Mouse (Mus musculus) adrenal gland, postnatal 4 days (tissue): Measurements from ENCODE around the gene Rps15. TPM values are rescaled to one million over a fixed set of nuclear protein-coding genes. Genes with fewer than 3 reads are reported as not detected.
A peak's percentile ranks its signal among the peaks of the same experiment; 100 is the strongest.

Experiments
- DNase-seq, 2 experiments: peaks; one replicate each; pipeline ENCODE4 v3.0.0; 2021 to 2022; ENCODE audit warnings: low spot score in 2 of 2, mixed read lengths in 2 of 2
- microRNA-seq: library from miRNA; unstranded; fragments of <30 nt; microRNA quantifications from one replicate; pipeline ENCODE4 v1.2.0, GENCODE M21; 2021
- total RNA-seq, 2 experiments: library from RNA; stranded (reverse); gene quantifications; 2 replicates each; pipeline ENCODE4 v1.2.3; 2021

The Rps15 gene
- total RNA-seq, 2 experiments from 2014 or later: 1,413 to 1,504 TPM

- DNase-seq: no peak
Observed at GRCm38 (mm10) chr10:80331636-80332524, 39.6 kb downstream of the Rps15 start.

- no peak for DNase-seq
Observed at GRCm38 (mm10) chr10:80332525-80332989, 40.3 kb downstream of the Rps15 start.

- no peak for DNase-seq
Observed at GRCm38 (mm10) chr10:80336263-80336662, 44.0 kb downstream of the Rps15 start.

- peak; percentile 64 to 82 for DNase-seq
Observed at GRCm38 (mm10) chr10:80339941-80340750, 47.9 kb downstream of the Rps15 start.

GRCm38 (mm10) chr10:80341026-80341425, 48.8 kb downstream of the Rps15 start:
- no peak for DNase-seq

- DNase-seq: no peak
Observed at GRCm38 (mm10) chr10:80341491-80342304, 49.4 kb downstream of the Rps15 start.

DNA sequence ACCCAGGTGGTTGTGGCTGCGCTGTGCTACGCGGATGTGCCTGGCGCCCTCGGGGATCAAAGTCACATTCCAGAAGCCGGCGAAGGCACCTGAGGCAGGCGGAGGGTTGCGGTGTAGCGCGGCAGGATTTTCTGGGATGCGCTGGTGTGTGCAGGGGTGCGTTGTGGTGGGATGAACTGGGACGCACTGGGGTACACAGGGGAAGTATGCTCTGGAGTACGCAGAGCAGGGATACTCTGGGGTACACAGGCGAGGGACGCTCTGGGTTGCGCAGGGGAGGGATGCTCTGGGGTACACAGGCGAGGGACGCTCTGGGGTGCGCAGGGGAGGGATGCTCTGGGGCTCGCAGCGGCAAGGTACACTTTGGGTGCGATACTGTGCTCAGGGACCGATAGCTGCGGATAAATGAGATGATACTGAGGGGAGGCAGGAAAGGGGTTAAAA, 50.1 kb downstream of the Rps15 start:
- DNase-seq: no peak

DNA sequence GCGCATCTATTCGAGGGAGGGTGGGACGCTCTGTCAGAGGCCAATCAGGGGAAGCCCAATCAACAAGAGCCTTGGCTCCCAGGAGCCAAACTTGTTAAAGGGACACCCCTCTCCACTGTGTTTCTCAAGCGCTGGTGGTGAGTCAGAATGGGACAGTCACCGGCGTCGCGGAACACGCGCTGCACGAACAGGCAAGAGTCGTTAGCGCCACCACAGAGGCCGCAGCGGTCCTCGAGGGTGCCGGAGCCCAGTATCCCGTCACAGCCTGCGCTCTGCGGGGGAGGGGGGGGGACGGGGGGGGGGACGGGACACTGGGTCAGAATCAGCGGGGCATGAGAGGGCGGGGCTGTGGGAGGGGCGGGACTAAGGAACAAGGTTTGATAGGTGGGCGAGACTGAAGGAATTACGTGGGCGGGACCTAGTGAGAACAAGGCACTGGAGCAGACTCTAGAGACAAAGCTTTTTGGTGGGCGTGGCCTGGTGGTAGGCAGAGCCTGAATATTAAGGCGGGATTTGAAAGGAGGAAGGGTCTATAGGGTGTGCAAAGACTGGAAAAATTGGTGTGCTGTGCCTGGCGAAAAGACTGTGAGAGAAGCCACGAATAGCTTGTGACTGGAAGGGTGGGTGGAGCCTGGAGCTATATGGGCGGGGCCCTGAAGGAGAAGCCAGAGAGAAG, 50.6 kb downstream of the Rps15 start:
- DNase-seq: no peak

DNA sequence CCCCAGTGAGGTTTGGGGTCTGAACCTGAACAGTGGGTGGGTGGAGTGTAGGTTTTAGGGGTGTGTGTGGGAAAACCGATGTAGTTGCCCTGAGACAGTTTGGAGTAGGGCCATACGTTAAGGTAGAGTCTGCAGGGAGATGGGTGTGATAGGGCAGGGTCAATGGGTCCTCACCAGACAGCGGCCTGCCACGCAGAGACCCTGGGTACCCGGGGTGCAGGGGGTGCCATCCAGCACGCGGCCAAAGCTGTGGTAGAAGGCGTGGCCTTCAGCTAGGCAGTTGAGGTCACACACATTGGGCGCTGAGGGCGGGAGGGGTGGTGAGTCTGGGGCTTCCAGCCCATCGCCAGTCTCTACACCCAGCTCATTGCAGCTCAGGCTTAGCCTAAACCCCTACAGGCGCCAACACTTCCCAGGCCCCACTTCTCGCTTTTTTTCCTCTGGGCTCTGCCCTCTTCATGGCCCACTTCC, 51.2 kb downstream of the Rps15 start:
- DNase-seq: no peak

Small RNA genes within 50 kb of the gene (microRNA-seq; reads per million reads assigned to microRNA genes)
- gene Mir6911: 0.79 reads per million

Other genes with a start within 250 kb of the Rps15 start
- 100 to 1,000 TPM; 576 to 622 TPM for gene Gpx4, start 245.3 kb upstream of the Rps15 start, total RNA-seq
- gene Sbno2, start 186.9 kb upstream of the Rps15 start, total RNA-seq: 10 to 100 TPM; 51.7 to 53.2 TPM
- 100 to 1,000 TPM; 130 to 139 TPM for gene Stk11, start 176.7 kb upstream of the Rps15 start, total RNA-seq
- 100 to 1,000 TPM; 401 to 425 TPM for gene Atp5d, start 153.8 kb upstream of the Rps15 start, total RNA-seq
- 10 to 100 TPM; 49.1 to 72.7 TPM for gene Cbarp, start 151.6 kb upstream of the Rps15 start, total RNA-seq
- gene Midn, start 144.2 kb upstream of the Rps15 start, total RNA-seq: 100 to 1,000 TPM; 113 to 124 TPM
- gene Cirbp, start 126.5 kb upstream of the Rps15 start, total RNA-seq: 100 to 1,000 TPM; 296 to 322 TPM
- gene 1600002K03Rik, start 119.5 kb upstream of the Rps15 start, total RNA-seq: 1 to 10 TPM; 7.5 to 8.8 TPM
- gene Efna2, start 113.0 kb upstream of the Rps15 start, total RNA-seq: 1 to 10 TPM; 6.5 to 7.5 TPM
- gene Mum1, start 66.0 kb upstream of the Rps15 start, total RNA-seq: 10 to 100 TPM; 48.9 to 50.4 TPM
- 100 to 1,000 TPM; 208 to 225 TPM for gene Ndufs7, start 43.3 kb upstream of the Rps15 start, total RNA-seq
- gene Gamt, start 31.4 kb upstream of the Rps15 start, total RNA-seq: 100 to 1,000 TPM; 181 to 214 TPM
- 100 to 1,000 TPM; 180 to 181 TPM for gene Dazap1, start 31.0 kb upstream of the Rps15 start, total RNA-seq
- 10 to 100 TPM in 1 of 2 experiments, 1 to 10 TPM in 1; 9.9 to 10.4 TPM for gene Apc2, start 3.5 kb downstream of the Rps15 start, total RNA-seq
- gene 2310011J03Rik, start 28.1 kb downstream of the Rps15 start, total RNA-seq: 10 to 100 TPM; 30.8 to 31.2 TPM
- 1 to 10 TPM; 7.7 to 7.8 TPM for gene Pcsk4, start 37.0 kb downstream of the Rps15 start, total RNA-seq
- 10 to 100 TPM; 13.1 to 26.7 TPM for gene Reep6, start 37.5 kb downstream of the Rps15 start, total RNA-seq
- 10 to 100 TPM; 12.8 to 13.2 TPM for gene Adamtsl5, start 56.0 kb downstream of the Rps15 start, total RNA-seq
- under 1 TPM in 1 of 2 experiments, not detected in 1; 0.36 TPM for gene Plk5, start 64.0 kb downstream of the Rps15 start, total RNA-seq
- gene Mex3d, start 95.2 kb downstream of the Rps15 start, total RNA-seq: 10 to 100 TPM; 25.4 to 26.7 TPM
- gene Mbd3, start 107.1 kb downstream of the Rps15 start, total RNA-seq: 100 to 1,000 TPM; 142 to 147 TPM
- 100 to 1,000 TPM; 535 to 613 TPM for gene Uqcr11, start 114.4 kb downstream of the Rps15 start, total RNA-seq
- gene Tcf3, start 141.2 kb downstream of the Rps15 start, total RNA-seq: 100 to 1,000 TPM; 112 to 116 TPM
- gene Onecut3, start 202.4 kb downstream of the Rps15 start, total RNA-seq: not detected
- gene Atp8b3, start 246.7 kb downstream of the Rps15 start, total RNA-seq: under 1 TPM; 0.50 to 0.82 TPM